Mouse (Mus musculus): Measurements from ENCODE around the gene Adamtsl3. TPM values are rescaled to one million over a fixed set of nuclear protein-coding genes. Genes with fewer than 3 reads are reported as not detected.

The Adamtsl3 gene
- polyA plus RNA-seq, 1 experiment from 2014 or later: 4.8 TPM

DNA sequence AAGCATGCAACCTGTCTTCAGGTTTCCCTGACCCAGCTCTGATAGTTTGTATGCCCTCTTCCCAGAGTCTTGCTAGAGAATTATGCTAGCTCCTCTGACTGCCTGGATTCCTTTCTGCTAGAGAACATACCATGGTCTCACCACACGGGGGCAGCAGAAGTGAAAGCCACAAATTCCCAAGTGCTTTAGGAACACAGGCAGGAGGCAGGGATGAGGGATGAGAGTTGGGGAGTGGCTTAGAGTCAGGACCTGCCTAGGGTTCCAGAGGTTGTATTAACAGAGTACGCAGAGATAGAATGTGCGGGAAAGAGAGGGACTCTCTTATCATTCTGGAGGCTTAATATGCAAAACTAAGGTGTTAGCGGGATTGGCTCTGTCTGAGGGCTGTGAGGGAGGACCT is 168.6 kb downstream of the Adamtsl3 start:
- H3K4me3 ChIP-seq (ENCODE audit: low read depth, low read length): no peak overlapping the region
- H3K27ac ChIP-seq (replicated peaks; ENCODE audit: low read depth, low read length): no peak overlapping the region
- no peaks in the 10 kb centered on the region for H3K36me3 ChIP-seq (ENCODE audit: control insufficient read depth, insufficient read depth, low read length)
- no peaks in the 10 kb centered on the region for H3K9me3 ChIP-seq (ENCODE audit: control insufficient read depth, low read length)
- ATAC-seq (ENCODE audit: low read depth) (0 out of 2 replicates have a peak, but pooled peaks have one; percentile 44), DNase-seq (ENCODE audit: low spot score) (peak; percentile 53)
- H3K9ac ChIP-seq (ENCODE audit: low read depth, low read length): no peak overlapping the region
- no peak overlapping the region for H3K4me2 ChIP-seq (ENCODE audit: low read depth, low read length)
- H3K27me3 ChIP-seq (replicated peaks; ENCODE audit: control insufficient read depth, insufficient read depth, low read length): 0 out of 2 replicates have a peak, but pooled peaks cover 2% of the 10 kb centered on the region
- 25% methylated on average over 4 of the region's 4 CpGs for WGBS
- 0 out of 2 replicates have a peak, but pooled peaks cover 3% of the 10 kb centered on the region for H3K4me1 ChIP-seq (ENCODE audit: control insufficient read depth, insufficient read depth, low read length)

DNA sequence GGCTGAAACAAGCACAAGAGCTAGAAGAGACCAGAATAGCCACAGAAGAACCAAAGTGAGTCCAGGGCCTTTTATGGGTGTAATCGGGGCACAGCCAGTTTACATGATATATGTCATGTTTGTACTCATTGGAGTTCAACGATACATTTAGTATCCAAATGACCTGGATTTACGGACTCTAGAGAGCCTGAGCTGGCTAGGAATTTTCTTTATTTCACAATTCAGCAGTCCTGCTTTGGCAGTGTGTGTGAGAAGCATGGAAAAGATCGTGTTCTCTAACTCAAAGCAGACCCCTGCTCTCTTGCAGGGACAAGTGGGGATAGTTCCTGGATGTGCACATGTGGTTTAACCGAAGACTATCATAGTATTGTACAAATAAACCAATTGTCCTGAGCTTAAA is 195.1 kb downstream of the Adamtsl3 start:
- H3K4me3 ChIP-seq (ENCODE audit: low read depth, low read length): no peak overlapping the region
- WGBS: 54% methylated on average over 5 of the region's 5 CpGs
- DNase-seq (ENCODE audit: low spot score) (peak; percentile 61), ATAC-seq (ENCODE audit: low read depth) (no peak)
- H3K27ac ChIP-seq (replicated peaks; ENCODE audit: low read depth, low read length): no peak overlapping the region
- H3K4me1 ChIP-seq (ENCODE audit: control insufficient read depth, insufficient read depth, low read length): no peaks in the 10 kb centered on the region; the same call in 1 of the 2 replicates
- H3K36me3 ChIP-seq (ENCODE audit: control insufficient read depth, insufficient read depth, low read length): no peaks in the 10 kb centered on the region
- no peaks in the 10 kb centered on the region for H3K27me3 ChIP-seq (replicated peaks; ENCODE audit: control insufficient read depth, insufficient read depth, low read length)
- H3K9ac ChIP-seq (ENCODE audit: low read depth, low read length): no peak overlapping the region
- H3K9me3 ChIP-seq (ENCODE audit: control insufficient read depth, low read length): no peaks in the 10 kb centered on the region
- no peak overlapping the region for H3K4me2 ChIP-seq (ENCODE audit: low read depth, low read length)

DNA sequence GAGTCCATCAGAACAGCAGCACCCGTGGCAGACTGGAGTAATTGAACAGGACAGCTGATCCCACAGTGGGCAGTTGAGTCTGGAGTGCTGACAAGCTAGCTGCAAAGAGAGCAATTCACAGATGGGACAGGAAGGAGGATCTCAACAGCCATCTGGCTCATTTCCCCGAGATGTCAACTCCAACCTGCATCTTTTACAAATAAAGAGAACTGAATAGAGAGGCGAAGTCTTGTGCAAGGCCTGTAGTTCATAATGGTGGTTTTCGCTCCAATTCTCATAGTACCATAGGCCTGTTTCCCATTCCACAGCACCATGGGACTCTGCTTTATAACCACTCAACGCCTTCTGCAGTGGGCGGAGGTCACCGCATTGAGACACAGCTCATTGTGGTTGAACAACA is 195.9 kb downstream of the Adamtsl3 start:
- no peaks in the 10 kb centered on the region for H3K9me3 ChIP-seq (ENCODE audit: control insufficient read depth, low read length)
- H3K27ac ChIP-seq (replicated peaks; ENCODE audit: low read depth, low read length): no peak overlapping the region
- no peak overlapping the region for H3K9ac ChIP-seq (ENCODE audit: low read depth, low read length)
- no peaks in the 10 kb centered on the region; the same call in 1 of the 2 replicates for H3K4me1 ChIP-seq (ENCODE audit: control insufficient read depth, insufficient read depth, low read length)
- H3K27me3 ChIP-seq (replicated peaks; ENCODE audit: control insufficient read depth, insufficient read depth, low read length): no peaks in the 10 kb centered on the region
- H3K4me3 ChIP-seq (ENCODE audit: low read depth, low read length): no peak overlapping the region
- 0 out of 2 replicates have a peak, but pooled peaks have one; percentile 22 for ATAC-seq (ENCODE audit: low read depth)
- no peak overlapping the region for H3K4me2 ChIP-seq (ENCODE audit: low read depth, low read length)
- DNase-seq (ENCODE audit: low spot score): peak; percentile 71
- WGBS: 65% methylated on average over 7 of the region's 7 CpGs
- H3K36me3 ChIP-seq (ENCODE audit: control insufficient read depth, insufficient read depth, low read length): no peaks in the 10 kb centered on the region

DNA sequence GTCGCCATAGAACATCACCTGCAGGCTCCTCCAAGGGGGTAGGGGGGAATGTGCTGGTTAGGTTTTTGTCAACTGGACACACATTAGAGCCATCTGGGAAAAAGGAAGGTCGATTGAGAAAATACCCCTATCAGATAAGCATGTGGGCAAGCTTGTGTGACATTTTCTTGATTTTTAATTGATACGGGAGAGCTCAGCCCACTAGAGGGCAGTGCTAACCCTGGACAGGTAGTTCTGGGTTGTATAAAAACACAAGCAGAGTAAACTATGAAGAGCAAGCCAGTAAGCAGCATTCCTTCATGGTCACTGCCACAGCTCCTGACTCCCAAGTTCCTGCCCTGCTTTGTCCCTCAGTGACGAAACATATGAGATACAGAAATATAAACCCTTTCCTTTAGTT is 197.7 kb downstream of the Adamtsl3 start:
- Histone ChIP-seq H3K27ac (replicated peaks; ENCODE audit: low read depth, low read length) (no peak overlapping the region), H3K4me2 (ENCODE audit: low read depth, low read length) (no peak overlapping the region), H3K27me3 (replicated peaks; ENCODE audit: control insufficient read depth, insufficient read depth, low read length) (no peaks in the 10 kb centered on the region), H3K9ac (ENCODE audit: low read depth, low read length) (no peak overlapping the region), H3K36me3 (ENCODE audit: control insufficient read depth, insufficient read depth, low read length) (no peaks in the 10 kb centered on the region), H3K4me1 (ENCODE audit: control insufficient read depth, insufficient read depth, low read length) (no peaks in the 10 kb centered on the region; the same call in 1 of the 2 replicates), H3K4me3 (ENCODE audit: low read depth, low read length) (no peak overlapping the region), H3K9me3 (ENCODE audit: control insufficient read depth, low read length) (no peaks in the 10 kb centered on the region)
- no peak for DNase-seq (ENCODE audit: low spot score)
- WGBS: 72% methylated on average over 4 of the region's 4 CpGs
- no peak for ATAC-seq (ENCODE audit: low read depth)

DNA sequence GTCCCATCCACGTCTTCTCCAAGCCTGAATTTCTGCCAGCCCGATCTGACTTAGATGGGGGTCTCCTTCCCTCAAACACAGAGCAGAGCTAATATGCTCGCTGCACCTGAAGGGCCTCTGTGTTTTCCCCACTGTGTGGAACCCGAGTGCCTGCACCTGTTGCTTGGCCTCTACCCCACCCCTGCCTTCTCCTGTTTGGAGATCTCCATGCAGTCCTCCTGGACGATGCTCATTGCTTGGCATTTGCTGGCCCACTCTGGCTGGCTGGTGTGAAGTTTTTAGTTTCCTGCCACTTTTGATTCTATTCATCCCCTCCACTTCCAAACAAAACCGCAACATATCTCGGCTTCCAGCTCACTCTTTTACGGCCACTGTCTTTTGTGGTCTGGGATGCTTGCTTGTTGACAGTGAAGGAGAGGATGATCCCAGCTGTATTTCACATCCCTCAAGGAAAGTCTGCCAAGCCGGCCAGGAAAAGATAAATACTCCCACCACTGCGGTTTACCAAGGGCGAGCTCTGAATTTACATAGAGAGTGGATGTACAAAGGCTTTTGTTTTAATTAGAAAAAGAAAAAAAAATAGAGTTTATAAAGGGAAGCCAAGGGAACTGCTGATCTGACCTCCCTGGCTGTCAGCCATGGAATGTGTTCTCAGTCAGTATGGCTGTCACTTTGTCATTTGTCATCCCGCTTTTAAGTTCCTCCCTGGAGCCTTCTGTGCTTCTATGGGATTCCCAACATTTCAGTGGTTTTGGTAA is 198.4 kb downstream of the Adamtsl3 start:
- ATAC-seq (ENCODE audit: low read depth) (no peak; the same call in 1 of the 2 replicates), DNase-seq (ENCODE audit: low spot score) (peak; percentile 85)
- H3K27ac ChIP-seq (replicated peaks; ENCODE audit: low read depth, low read length): no peak overlapping the region
- H3K27me3 ChIP-seq (replicated peaks; ENCODE audit: control insufficient read depth, insufficient read depth, low read length): no peaks in the 10 kb centered on the region
- WGBS: 55% methylated on average over 12 of the region's 12 CpGs
- H3K9ac ChIP-seq (ENCODE audit: low read depth, low read length): no peak overlapping the region
- H3K36me3 ChIP-seq (ENCODE audit: control insufficient read depth, insufficient read depth, low read length): no peaks in the 10 kb centered on the region
- H3K4me1 ChIP-seq (ENCODE audit: control insufficient read depth, insufficient read depth, low read length): no peaks in the 10 kb centered on the region; the same call in 1 of the 2 replicates
- no peaks in the 10 kb centered on the region for H3K9me3 ChIP-seq (ENCODE audit: control insufficient read depth, low read length)
- H3K4me3 ChIP-seq (ENCODE audit: low read depth, low read length): no peak overlapping the region
- no peak overlapping the region for H3K4me2 ChIP-seq (ENCODE audit: low read depth, low read length)

DNA sequence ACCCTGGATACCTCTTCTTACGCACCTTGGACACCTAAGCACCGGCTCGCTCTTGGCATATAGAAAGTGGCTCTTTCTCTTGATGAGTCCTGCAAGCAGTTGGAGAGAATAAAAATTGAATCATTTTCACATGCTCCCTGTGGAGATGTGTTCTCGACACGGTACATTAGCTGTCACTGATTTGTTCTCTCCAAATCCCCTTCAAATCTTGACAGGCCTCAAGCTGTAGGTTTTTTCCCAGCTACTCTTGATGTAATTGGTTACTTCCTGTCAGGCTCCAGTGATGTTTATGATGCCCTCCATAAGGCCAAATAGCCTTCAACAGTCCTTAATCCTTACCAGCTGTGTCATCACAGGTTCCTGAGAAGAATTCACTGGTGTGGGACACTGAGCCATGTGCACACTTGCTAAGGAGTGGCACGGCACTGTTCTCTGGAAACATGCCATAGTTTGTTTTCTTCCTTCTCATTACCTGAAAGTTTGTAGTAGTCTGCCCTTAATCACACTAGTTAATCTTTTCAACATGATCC is 209.0 kb downstream of the Adamtsl3 start:
- DNase-seq (ENCODE audit: low spot score) (peak; percentile 33), ATAC-seq (ENCODE audit: low read depth) (no peak)
- H3K36me3 ChIP-seq (ENCODE audit: control insufficient read depth, insufficient read depth, low read length): no peaks in the 10 kb centered on the region
- no peak overlapping the region for H3K4me3 ChIP-seq (ENCODE audit: low read depth, low read length)
- no peaks in the 10 kb centered on the region for H3K9me3 ChIP-seq (ENCODE audit: control insufficient read depth, low read length)
- peaks cover 7% of the 10 kb centered on the region; the same call in 1 of the 2 replicates for H3K4me1 ChIP-seq (ENCODE audit: control insufficient read depth, insufficient read depth, low read length)
- WGBS: 44% methylated on average over 6 of the region's 6 CpGs
- no peak overlapping the region for H3K27ac ChIP-seq (replicated peaks; ENCODE audit: low read depth, low read length)
- H3K27me3 ChIP-seq (replicated peaks; ENCODE audit: control insufficient read depth, insufficient read depth, low read length): no peaks in the 10 kb centered on the region
- H3K9ac ChIP-seq (ENCODE audit: low read depth, low read length): no peak overlapping the region
- H3K4me2 ChIP-seq (ENCODE audit: low read depth, low read length): no peak overlapping the region

DNA sequence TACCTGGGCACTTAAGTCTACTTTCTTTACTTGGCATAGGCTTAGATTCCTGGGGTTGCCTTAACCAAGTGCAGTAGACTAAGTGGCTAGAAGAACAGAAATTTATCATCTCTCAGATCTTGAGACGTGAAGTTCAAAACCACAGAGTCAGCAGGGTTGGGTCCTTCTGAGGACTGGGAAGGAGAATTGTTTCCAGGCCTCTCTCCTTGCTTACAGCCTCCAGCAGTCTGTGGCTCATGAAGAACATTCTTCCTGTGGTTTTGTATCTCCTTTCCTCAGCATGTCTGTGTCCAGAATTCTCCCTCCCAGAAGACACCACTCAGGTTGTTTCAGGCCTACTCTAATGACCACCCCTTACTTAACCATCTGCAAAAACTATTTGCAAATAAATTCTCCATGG is 216.5 kb downstream of the Adamtsl3 start:
- Histone ChIP-seq H3K36me3 (ENCODE audit: control insufficient read depth, insufficient read depth, low read length) (no peaks in the 10 kb centered on the region), H3K4me3 (ENCODE audit: low read depth, low read length) (no peak overlapping the region), H3K4me2 (ENCODE audit: low read depth, low read length) (no peak overlapping the region), H3K27me3 (replicated peaks; ENCODE audit: control insufficient read depth, insufficient read depth, low read length) (no peaks in the 10 kb centered on the region), H3K9me3 (ENCODE audit: control insufficient read depth, low read length) (no peaks in the 10 kb centered on the region), H3K4me1 (ENCODE audit: control insufficient read depth, insufficient read depth, low read length) (peaks cover 19% of the 10 kb centered on the region), H3K27ac (replicated peaks; ENCODE audit: low read depth, low read length) (no peak overlapping the region), H3K9ac (ENCODE audit: low read depth, low read length) (no peak overlapping the region)
- 41% methylated on average over 1 of the region's 1 CpGs for WGBS
- ATAC-seq (ENCODE audit: low read depth) (no peak), DNase-seq (ENCODE audit: low spot score) (no peak)

DNA sequence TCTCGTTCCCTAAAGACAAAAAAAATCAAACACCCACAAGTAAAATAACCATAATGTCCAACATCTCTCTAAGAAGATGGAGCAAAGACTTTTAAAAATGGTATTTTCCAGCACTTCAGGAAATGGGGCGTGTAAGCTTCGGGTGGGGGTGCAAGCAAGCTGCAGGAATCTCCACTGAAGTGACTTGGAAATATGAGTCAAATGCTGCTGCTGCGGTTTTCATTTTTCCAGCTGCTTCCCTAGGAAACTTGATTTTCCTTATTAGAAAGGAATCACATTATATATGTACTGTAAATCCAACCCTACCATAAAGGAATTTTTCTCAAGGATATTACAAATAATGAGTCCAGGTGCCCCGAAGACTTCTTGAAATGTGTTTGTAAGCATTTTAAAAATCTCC is 220.3 kb downstream of the Adamtsl3 start:
- Histone ChIP-seq H3K9ac (ENCODE audit: low read depth, low read length) (no peak overlapping the region), H3K36me3 (ENCODE audit: control insufficient read depth, insufficient read depth, low read length) (no peaks in the 10 kb centered on the region), H3K4me2 (ENCODE audit: low read depth, low read length) (no peak overlapping the region), H3K27me3 (replicated peaks; ENCODE audit: control insufficient read depth, insufficient read depth, low read length) (no peaks in the 10 kb centered on the region), H3K27ac (replicated peaks; ENCODE audit: low read depth, low read length) (no peak overlapping the region; the same call in 1 of the 2 replicates), H3K4me1 (ENCODE audit: control insufficient read depth, insufficient read depth, low read length) (peaks cover 21% of the 10 kb centered on the region), H3K9me3 (ENCODE audit: control insufficient read depth, low read length) (peaks cover 5% of the 10 kb centered on the region), H3K4me3 (ENCODE audit: low read depth, low read length) (no peak overlapping the region)
- ATAC-seq (ENCODE audit: low read depth) (no peak), DNase-seq (ENCODE audit: low spot score) (peak; percentile 63)
- 41% methylated on average over 5 of the region's 5 CpGs for WGBS
